Mouse (Mus musculus) olfactory bulb, adult 2 months (tissue): ENCODE measurements around the gene Ccnd3. TPM values are rescaled to one million over a fixed set of nuclear protein-coding genes. Genes with fewer than 3 reads are reported as not detected.

Experiments used
- H3K27ac ChIP-seq: fragments of 200-500 bp; 2 replicates; pipeline ENCODE4 v1.5.1; 2012; ENCODE audit warnings: low read depth, low read length; ENCODE audit not compliant: insufficient read depth
- H3K4me1 ChIP-seq: fragments of 200-500 bp; 2 replicates; pipeline ENCODE4 v1.6.1; 2012; ENCODE audit warnings: low read length; ENCODE audit not compliant: control insufficient read depth, insufficient read depth
- H3K4me3 ChIP-seq: fragments of 200-500 bp; 2 replicates; pipeline ENCODE4 v1.5.1; 2012; ENCODE audit warnings: mild to moderate bottlenecking, low read depth, low read length, moderate library complexity; ENCODE audit not compliant: insufficient read depth
- CTCF ChIP-seq: fragments of 200-500 bp; IDR thresholded peaks from 2 replicates; pipeline ENCODE4 v1.5.1; 2012; ENCODE audit warnings: low read depth, mild to moderate bottlenecking, low read length, moderate library complexity; ENCODE audit not compliant: insufficient read depth
- POLR2A ChIP-seq: fragments of 200-500 bp; IDR thresholded peaks from 2 replicates; pipeline ENCODE4 v1.6.1; 2012; ENCODE audit warnings: mild to moderate bottlenecking, low read depth, low read length, moderate library complexity; ENCODE audit not compliant: insufficient read depth
- WGBS: fragments of 180-500 bp; shearing (Covaris S2); methylation state at CpG from one replicate; pipeline ENCODE4 v1.1.7; 2018; 5-methylcytosine and 5-hydroxymethylcytosine counted together
- polyA plus RNA-seq: library from polyadenylated mRNA; stranded (reverse); fragments of >200 nt; gene quantifications from 2 replicates; pipeline ENCODE4 v1.2.4, GENCODE M21; 2012; ENCODE audit warnings: low replicate concordance; ENCODE audit not compliant: missing spikeins, insufficient read depth, insufficient read length

Gene Ccnd3
- polyA plus RNA-seq, 1 experiment = 423 TPM

DNA sequence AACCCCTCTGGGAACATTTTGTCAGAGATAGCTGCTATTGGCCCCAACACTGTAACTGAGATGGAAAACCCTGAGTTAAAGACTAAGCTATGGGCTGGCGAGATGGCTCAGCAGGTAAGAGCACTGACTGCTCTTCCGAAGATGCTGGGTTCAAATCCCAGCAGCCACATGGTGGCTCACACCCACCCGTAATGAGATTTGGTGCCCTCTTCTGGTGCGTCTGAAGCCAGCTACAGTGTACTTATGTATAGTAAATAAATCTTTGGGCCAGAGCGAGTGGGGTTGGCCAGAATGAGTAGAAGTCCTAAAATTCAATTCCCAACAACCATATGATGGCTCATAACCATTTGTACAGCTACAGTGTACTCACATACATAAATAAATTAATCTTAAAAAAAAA lies 101.4 kb downstream of the Ccnd3 start:
- Histone ChIP-seq H3K4me1 (no peaks in the 10 kb centered on the region), H3K4me3 (no peak overlapping the region), H3K27ac (no peak overlapping the region)
- WGBS = 66% methylated on average over 5 of the region's 5 CpGs
- TF ChIP-seq POLR2A (no peak), CTCF (no peak)

DNA sequence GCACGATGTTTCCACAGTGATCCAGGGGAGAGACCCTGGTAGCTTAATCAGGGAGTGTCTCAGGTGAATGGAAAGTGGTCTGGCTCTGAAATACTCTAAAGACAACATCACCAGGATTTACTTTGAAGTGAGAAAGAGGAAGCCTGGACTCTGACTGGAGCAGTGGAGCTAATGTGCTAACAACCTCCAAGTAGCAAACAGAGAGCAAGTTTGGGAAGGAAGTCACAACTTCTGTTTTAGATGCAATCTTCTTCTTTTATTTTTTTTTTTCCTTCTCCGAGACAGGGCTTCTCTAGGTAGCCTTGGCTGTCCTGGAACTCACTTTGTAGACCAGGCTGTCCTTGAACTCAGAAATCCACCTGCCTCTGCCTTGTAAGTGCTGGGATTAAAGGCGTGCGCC lies 104.3 kb downstream of the Ccnd3 start:
- 94% methylated on average over 4 of the region's 4 CpGs for WGBS
- no peak overlapping the region for H3K27ac ChIP-seq
- TF ChIP-seq CTCF (no peak), POLR2A (no peak)
- no peak overlapping the region for H3K4me3 ChIP-seq
- peaks cover 10% of the 10 kb centered on the region for H3K4me1 ChIP-seq

GRCm38 (mm10) chr17:47610849-47611660 lies 106.2 kb downstream of the Ccnd3 start, which contains the start of the genes Bysl, Med20 and Gm20517:
Gene Bysl, minus strand, starts transcription at chr17:47611492.
Gene Med20, plus strand, starts transcription at chr17:47611582.
Gene Gm20517, plus strand, starts transcription at chr17:47611589.
- peak; percentile 85 for TF ChIP-seq CTCF
- 0 out of 2 replicates have a peak, but pooled peaks have one; percentile 40 for TF ChIP-seq POLR2A
- peaks cover 10% of the 10 kb centered on the region for H3K4me1 ChIP-seq
- WGBS = under 1% methylated on average over 59 of the region's 59 CpGs

DNA sequence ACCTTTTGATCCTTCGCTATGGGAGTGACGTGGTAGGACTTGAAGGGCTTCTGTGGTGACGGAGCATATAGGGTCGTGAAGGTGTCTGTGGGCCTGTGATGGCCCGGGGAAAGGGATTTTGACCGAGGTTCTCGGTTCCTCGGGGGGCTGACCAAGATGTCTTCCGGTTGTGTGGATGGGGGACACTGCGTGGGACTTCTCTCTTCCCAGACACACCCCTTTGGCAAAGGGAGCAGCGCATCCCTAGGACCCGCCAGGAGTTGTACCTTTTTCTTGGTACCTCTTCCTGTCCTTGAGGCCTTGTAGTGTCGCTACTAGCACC lies 106.8 kb downstream of the Ccnd3 start:
- Histone ChIP-seq H3K4me1 (peaks cover 10% of the 10 kb centered on the region), H3K4me3 (peak overlapping the region; percentile 67), H3K27ac (no peak overlapping the region)
- TF ChIP-seq CTCF (no peak), POLR2A (no peak; the same call in 1 of the 2 replicates)
- under 1% methylated on average over 13 of the region's 13 CpGs for WGBS

More at GRCm38 (mm10) chr17:47610849-47611660, 106.2 kb downstream of the Ccnd3 start, which contains the start of the genes Bysl, Med20 and Gm20517:
- Histone ChIP-seq H3K4me3 (peak within 1 kb of the TSS; percentile 67), H3K27ac (peak within 1 kb of the TSS; percentile 70)

DNA sequence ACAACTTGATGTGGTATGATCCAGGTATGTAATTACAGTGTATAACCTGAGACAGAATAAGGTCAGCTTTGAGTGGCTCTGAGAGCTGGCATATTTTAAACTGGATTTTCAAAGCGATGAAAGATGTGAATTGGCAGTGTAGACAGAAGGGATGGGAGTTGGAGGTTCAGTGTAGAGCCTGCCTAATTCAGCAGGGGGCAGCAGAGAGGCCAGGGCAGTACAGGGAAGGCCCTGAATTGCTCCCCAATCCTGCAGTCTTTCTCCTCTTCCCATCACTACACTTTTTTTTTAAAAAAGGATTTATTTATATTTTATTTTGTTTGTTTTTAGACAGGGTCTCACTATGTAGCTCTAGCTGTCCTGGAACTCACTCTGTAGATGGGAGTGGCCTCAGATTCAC lies 109.2 kb downstream of the Ccnd3 start:
- TF ChIP-seq CTCF = no peak
- TF ChIP-seq POLR2A = no peak
- Histone ChIP-seq H3K27ac (no peak overlapping the region), H3K4me1 (peaks cover 15% of the 10 kb centered on the region), H3K4me3 (no peak overlapping the region)
- 81% methylated on average over 1 of the region's 1 CpGs for WGBS

DNA sequence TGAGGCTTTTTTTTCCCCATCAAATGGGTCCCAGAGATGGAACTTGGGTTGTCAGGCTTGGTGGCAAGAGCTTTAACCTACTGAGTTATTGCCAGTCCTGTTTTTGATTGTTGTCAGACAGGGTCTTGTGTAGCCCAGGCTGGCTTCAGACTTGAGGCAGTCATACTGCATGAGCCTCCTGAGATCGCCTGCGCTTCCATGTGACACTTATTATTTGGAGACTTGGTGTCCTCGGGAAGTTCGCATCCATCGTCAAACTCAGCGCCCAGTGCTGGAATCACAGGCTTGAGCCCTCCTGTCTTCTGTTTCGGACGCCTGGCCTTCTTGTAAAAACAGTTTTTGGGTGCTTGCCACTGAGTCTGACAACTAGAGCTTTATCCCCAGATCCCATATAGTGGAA lies 111.3 kb downstream of the Ccnd3 start:
- Histone ChIP-seq H3K4me1 (peaks cover 15% of the 10 kb centered on the region), H3K27ac (no peak overlapping the region), H3K4me3 (no peak overlapping the region)
- TF ChIP-seq CTCF (no peak), POLR2A (no peak)
- 90% methylated on average over 8 of the region's 8 CpGs for WGBS

DNA sequence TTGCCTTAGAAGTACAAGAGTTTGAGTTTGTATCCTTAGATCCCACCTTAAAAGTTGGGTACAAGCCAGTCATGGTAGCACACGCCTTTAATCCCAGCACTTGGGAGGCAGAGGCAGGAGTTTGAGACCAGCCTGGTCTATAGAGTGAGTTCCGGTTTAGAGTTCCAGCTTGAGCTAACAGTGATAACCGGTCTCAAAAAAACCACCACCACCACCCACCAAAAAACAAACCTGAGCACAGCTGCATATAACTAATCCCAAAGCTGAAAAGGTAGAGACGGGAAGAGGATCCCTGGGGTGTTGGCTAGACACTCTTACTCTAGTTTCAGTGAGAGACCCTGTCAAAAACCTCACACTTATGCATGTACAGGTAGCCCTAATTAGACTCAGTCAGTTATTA lies 111.8 kb downstream of the Ccnd3 start:
- Histone ChIP-seq H3K4me3 (no peak overlapping the region), H3K4me1 (peaks cover 15% of the 10 kb centered on the region), H3K27ac (no peak overlapping the region)
- WGBS = 91% methylated on average over 4 of the region's 4 CpGs
- no peak for TF ChIP-seq POLR2A

DNA sequence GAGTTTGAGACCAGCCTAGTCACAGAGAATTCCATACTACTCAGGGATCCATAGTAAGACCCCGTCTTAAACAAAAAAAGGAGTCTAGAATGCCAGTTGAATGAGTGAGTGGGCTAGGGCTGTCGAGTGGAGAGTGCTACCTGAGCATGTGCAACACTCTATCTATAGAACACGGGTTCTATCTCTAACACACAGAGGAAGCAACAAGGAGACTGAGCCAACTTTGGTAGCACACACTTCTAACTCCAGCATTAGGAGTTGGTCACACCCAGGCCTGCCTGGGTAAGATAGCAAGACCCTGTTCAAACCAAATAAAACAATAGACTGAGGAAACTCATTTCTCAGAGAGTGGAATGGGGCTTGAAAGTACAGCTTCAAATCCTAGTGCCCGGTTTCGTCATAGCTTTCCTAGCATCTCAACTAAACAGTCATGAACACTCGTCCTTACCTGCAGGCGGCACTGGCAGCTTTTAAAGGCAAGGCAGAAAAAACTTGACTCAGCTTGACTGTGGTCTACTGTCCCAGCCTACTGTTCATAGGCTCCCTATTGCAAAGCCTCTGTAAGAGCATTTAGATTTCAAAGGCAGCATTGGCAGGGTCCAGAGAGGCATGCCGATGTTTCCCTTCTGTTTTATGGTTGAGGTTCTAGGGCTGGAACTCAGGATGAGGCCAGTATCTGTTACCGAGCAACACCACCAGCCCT lies 112.9 kb downstream of the Ccnd3 start:
- H3K4me1 ChIP-seq = peaks cover 7% of the 10 kb centered on the region
- TF ChIP-seq POLR2A (no peak), CTCF (no peak)
- H3K4me3 ChIP-seq = no peak overlapping the region
- 93% methylated on average over 9 of the region's 9 CpGs for WGBS
- H3K27ac ChIP-seq = no peak overlapping the region
